Mouse (Mus musculus) small intestine, adult 2 months (tissue): ENCODE data around the gene Enpp1. TPM values are rescaled to one million over a fixed set of nuclear protein-coding genes. Genes with fewer than 3 reads are reported as not detected.

Experiments used
- H3K27ac ChIP-seq: fragments of 200-500 bp; 2 replicates; pipeline ENCODE4 v1.5.1; 2012; ENCODE audit warnings: low read depth, low read length, control low read depth, inconsistent platforms; ENCODE audit not compliant: insufficient read depth
- H3K27me3 ChIP-seq: fragments of 200-500 bp; 2 replicates; pipeline ENCODE4 v1.6.1; 2012; ENCODE audit warnings: mild to moderate bottlenecking, moderate library complexity, low read length, inconsistent platforms; ENCODE audit not compliant: control insufficient read depth, insufficient read depth
- H3K36me3 ChIP-seq: fragments of 200-500 bp; 2 replicates; pipeline ENCODE4 v1.6.1; 2012; ENCODE audit warnings: mild to moderate bottlenecking, low read length, control low read depth, inconsistent platforms; ENCODE audit not compliant: control insufficient read depth, insufficient read depth
- H3K4me1 ChIP-seq: fragments of 200-500 bp; 2 replicates; pipeline ENCODE4 v1.6.1; 2012; ENCODE audit warnings: low read length, inconsistent platforms, mixed read lengths; ENCODE audit not compliant: control insufficient read depth, insufficient read depth, insufficient read length
- H3K4me3 ChIP-seq: fragments of 200-500 bp; 2 replicates; pipeline ENCODE4 v1.5.1; 2012; ENCODE audit warnings: low read depth, mild to moderate bottlenecking, control low read depth, inconsistent platforms, low read length, moderate library complexity
- CTCF ChIP-seq: fragments of 200-500 bp; IDR thresholded peaks from 2 replicates; pipeline ENCODE4 v1.5.1; 2012; ENCODE audit warnings: low read depth, mild to moderate bottlenecking, control low read depth, inconsistent platforms, low read length, moderate library complexity, mixed read lengths; ENCODE audit not compliant: insufficient replicate concordance, insufficient read length; ENCODE audit errors: extremely low read depth
- POLR2A ChIP-seq: fragments of 200-500 bp; IDR thresholded peaks from 2 replicates; pipeline ENCODE4 v1.6.1; 2012; ENCODE audit warnings: low read depth, mild to moderate bottlenecking, control low read depth, inconsistent platforms, low read length, moderate library complexity
- WGBS: fragments of 180-500 bp; shearing (Covaris S2); methylation state at CpG from one replicate; pipeline ENCODE4 v1.1.7; 2018; 5-methylcytosine and 5-hydroxymethylcytosine counted together
- polyA plus RNA-seq: library from polyadenylated mRNA; depleted of rRNA; stranded (reverse); fragments of >200 nt; gene quantifications from 2 replicates; pipeline ENCODE4 v1.2.3, GENCODE M21; 2012

The Enpp1 gene
- polyA plus RNA-seq, 1 experiment, result 2.2 TPM

DNA sequence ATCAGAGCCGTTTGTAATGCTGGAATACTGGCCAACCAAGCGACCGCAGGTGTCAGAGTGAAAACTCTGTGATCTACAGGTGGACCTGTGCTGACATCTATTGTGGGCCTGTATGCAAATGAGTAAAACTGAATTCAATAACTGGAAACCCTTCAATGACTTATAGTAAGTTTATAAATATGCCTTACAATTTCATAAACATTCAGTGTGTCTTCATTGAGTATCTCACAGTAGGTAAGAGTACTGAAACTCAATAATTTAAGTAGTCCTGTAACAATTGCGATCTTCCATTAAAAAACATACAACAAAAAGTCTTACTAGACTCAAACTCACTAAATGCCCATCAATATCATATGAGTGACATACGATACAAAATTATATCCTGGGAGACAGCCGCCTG, 1.6 kb downstream of the Enpp1 start:
- Histone ChIP-seq H3K4me1 (peaks cover 2% of the 10 kb centered on the region; the same call in 1 of the 2 replicates), H3K36me3 (no peaks in the 10 kb centered on the region), H3K27ac (no peak overlapping the region), H3K27me3 (no peaks in the 10 kb centered on the region), H3K4me3 (no peak overlapping the region)
- no peak for TF ChIP-seq POLR2A
- no peak for TF ChIP-seq CTCF
- WGBS, result 87% methylated on average over 6 of the region's 6 CpGs

GRCm38 (mm10) chr10:24707745-24708144, 4.2 kb downstream of the Enpp1 start:
- Histone ChIP-seq H3K4me1 (peaks cover 5% of the 10 kb centered on the region), H3K27me3 (no peaks in the 10 kb centered on the region), H3K4me3 (no peak overlapping the region), H3K36me3 (no peaks in the 10 kb centered on the region), H3K27ac (no peak overlapping the region)
- WGBS, result 82% methylated on average over 6 of the region's 6 CpGs
- TF ChIP-seq CTCF, result no peak
- TF ChIP-seq POLR2A, result no peak

- Histone ChIP-seq H3K4me1 (peaks cover 5% of the 10 kb centered on the region; the same call in 1 of the 2 replicates), H3K4me3 (no peak overlapping the region), H3K36me3 (no peaks in the 10 kb centered on the region), H3K27me3 (no peaks in the 10 kb centered on the region), H3K27ac (no peak overlapping the region)
- 45% methylated on average over 2 of the region's 2 CpGs for WGBS
- no peak for TF ChIP-seq POLR2A
- TF ChIP-seq CTCF, result no peak
These were observed 5.4 kb downstream of the Enpp1 start for GRCm38 (mm10) chr10:24706431-24707140.

GRCm38 (mm10) chr10:24702698-24703097, 9.3 kb downstream of the Enpp1 start:
- Histone ChIP-seq H3K27ac (no peak overlapping the region), H3K36me3 (no peaks in the 10 kb centered on the region), H3K4me3 (no peak overlapping the region), H3K27me3 (no peaks in the 10 kb centered on the region), H3K4me1 (peaks cover 8% of the 10 kb centered on the region)
- TF ChIP-seq CTCF (no peak), POLR2A (no peak)
- 30% methylated on average over 2 of the region's 2 CpGs for WGBS

- H3K27ac ChIP-seq, result peak overlapping the region; percentile 16; the same call in 1 of the 2 replicates
- H3K4me3 ChIP-seq, result no peak overlapping the region
- H3K36me3 ChIP-seq, result no peaks in the 10 kb centered on the region
- H3K27me3 ChIP-seq, result no peaks in the 10 kb centered on the region
- no peak for TF ChIP-seq CTCF
- TF ChIP-seq POLR2A, result no peak
- WGBS, result 26% methylated on average over 6 of the region's 6 CpGs
- peaks cover 8% of the 10 kb centered on the region for H3K4me1 ChIP-seq
These were observed 13.7 kb downstream of the Enpp1 start for GRCm38 (mm10) chr10:24698131-24698775.

DNA sequence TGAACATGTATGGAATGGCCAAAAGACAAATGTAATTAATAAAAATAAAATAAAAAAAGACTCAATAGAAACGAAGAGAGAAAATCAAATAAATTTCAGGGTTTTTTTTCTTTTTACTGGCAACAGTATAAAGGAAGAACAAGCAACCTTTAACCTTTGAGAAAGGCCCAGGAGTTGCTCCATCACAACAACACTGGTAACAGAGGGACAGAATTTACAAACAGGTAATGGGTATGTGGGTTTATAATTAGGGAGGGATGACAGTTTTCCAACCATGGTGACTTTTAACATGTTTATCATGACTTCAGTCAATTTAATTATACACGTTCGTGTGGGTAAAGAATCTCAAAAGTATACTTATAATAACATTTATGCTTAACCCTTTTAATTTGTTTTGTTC, 15.2 kb downstream of the Enpp1 start:
- WGBS, result 79% methylated on average over 3 of the region's 3 CpGs
- no peaks in the 10 kb centered on the region for H3K36me3 ChIP-seq
- no peak overlapping the region for H3K4me3 ChIP-seq
- H3K4me1 ChIP-seq, result peaks cover 2% of the 10 kb centered on the region; the same call in 1 of the 2 replicates
- H3K27ac ChIP-seq, result no peak overlapping the region
- no peaks in the 10 kb centered on the region for H3K27me3 ChIP-seq
- TF ChIP-seq POLR2A (no peak), CTCF (no peak)

DNA sequence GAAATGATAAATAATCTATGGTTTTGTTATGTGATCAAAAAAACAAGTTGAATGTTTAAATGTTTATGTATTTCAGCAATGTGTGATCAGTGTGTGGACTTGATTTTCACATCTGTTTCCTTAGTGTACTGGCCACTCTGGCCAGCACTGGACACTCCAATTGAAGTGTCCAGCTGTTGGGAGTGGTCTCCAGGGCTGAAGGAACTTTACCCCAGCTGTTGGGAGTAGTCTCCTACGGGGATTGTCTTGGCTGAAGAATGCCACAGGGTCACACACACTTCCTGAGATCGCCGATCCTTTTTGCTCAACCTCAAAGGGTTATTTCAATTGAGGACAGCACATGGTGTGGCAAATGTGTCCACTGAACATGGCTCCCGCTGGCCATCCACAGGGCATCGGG, 16.2 kb downstream of the Enpp1 start:
- no peaks in the 10 kb centered on the region for H3K36me3 ChIP-seq
- 89% methylated on average over 5 of the region's 5 CpGs for WGBS
- H3K4me1 ChIP-seq, result peaks cover 2% of the 10 kb centered on the region; the same call in 1 of the 2 replicates
- no peak overlapping the region for H3K27ac ChIP-seq
- H3K27me3 ChIP-seq, result no peaks in the 10 kb centered on the region
- TF ChIP-seq CTCF (no peak), POLR2A (no peak)
- no peak overlapping the region for H3K4me3 ChIP-seq
